Mouse (Mus musculus) left cerebral cortex, postnatal 10 days (tissue): ENCODE measurements around the gene Sh2d1b2. TPM values are rescaled to one million over a fixed set of nuclear protein-coding genes. Genes with fewer than 3 reads are reported as not detected.

Source experiments
- DNase-seq, 2 experiments: peaks; one replicate each; pipeline ENCODE4 v3.0.0; 2021 to 2022; ENCODE audit warnings: low spot score in 2 of 2, mixed read lengths in 1 of 2; ENCODE audit errors: extremely low spot score in 1 of 2
- intact Hi-C: fragments of 180-260 bp; cut with DNase I; formaldehyde crosslinking; loops from one replicate; pipeline ENCODE4 v1.15.1; 2025
- total RNA-seq, 2 experiments: library from RNA; stranded (reverse); gene quantifications; 2 replicates each; pipeline ENCODE4 v1.2.3; 2021

Gene Sh2d1b2
- total RNA-seq, 2 experiments from 2014 or later, result not detected

GRCm38 (mm10) chr1:170270281-170270680 is 37.7 kb downstream of the Sh2d1b2 start:
- no peak for DNase-seq
- intact Hi-C loops, result no loop called here

- intact Hi-C loops, result no loop called here
These were observed 38.1 kb downstream of the Sh2d1b2 start for GRCm38 (mm10) chr1:170270696-170271095.

GRCm38 (mm10) chr1:170273252-170273651 is 40.7 kb downstream of the Sh2d1b2 start:
- intact Hi-C loops, result no loop called here
- no peak for DNase-seq

More at GRCm38 (mm10) chr1:170270696-170271095, 38.1 kb downstream of the Sh2d1b2 start:
- no peak for DNase-seq

GRCm38 (mm10) chr1:170277016-170277415 is 44.5 kb downstream of the Sh2d1b2 start, which contains the start of gene Sh2d1b1:
Gene Sh2d1b1, plus strand, starts transcription at chr1:170277320.
- DNase-seq, result no peak
- intact Hi-C loops, result no loop called here

GRCm38 (mm10) chr1:170282415-170283129 is 50.0 kb downstream of the Sh2d1b2 start:
- DNase-seq, result no peak
- intact Hi-C loops, result no loop called here

- intact Hi-C loops, result loop anchor here (1.0 to 10.0 kb wide), 2 partner anchors 202 to 321 kb away; no protein-coding TSS in a partner anchor
- DNase-seq, result peak in 1 of 2 experiments; percentile 73
These were observed 59.8 kb downstream of the Sh2d1b2 start for GRCm38 (mm10) chr1:170292239-170292951.

- DNase-seq, result no peak
- intact Hi-C loops, result loop anchor here (10.0 kb wide), 1 partner anchor 202 kb away; no protein-coding TSS in a partner anchor
These were observed 60.7 kb downstream of the Sh2d1b2 start for GRCm38 (mm10) chr1:170293257-170293656.

GRCm38 (mm10) chr1:170294786-170295570 is 62.4 kb downstream of the Sh2d1b2 start:
- no peak for DNase-seq
- intact Hi-C loops, result loop anchor here (10.0 kb wide), 1 partner anchor 200 kb away; no protein-coding TSS in a partner anchor

- intact Hi-C loops, result loop anchor here (10.0 kb wide), 1 partner anchor 195 kb away; no protein-coding TSS in a partner anchor
These were observed 66.9 kb downstream of the Sh2d1b2 start for GRCm38 (mm10) chr1:170299496-170299895.

GRCm38 (mm10) chr1:170301686-170302085 is 69.1 kb downstream of the Sh2d1b2 start:
- DNase-seq, result no peak
- intact Hi-C loops, result no loop called here

More at GRCm38 (mm10) chr1:170299496-170299895, 66.9 kb downstream of the Sh2d1b2 start:
- DNase-seq, result no peak

GRCm38 (mm10) chr1:170302456-170302855 is 69.9 kb downstream of the Sh2d1b2 start:
- intact Hi-C loops, result no loop called here
- DNase-seq, result no peak

- intact Hi-C loops, result no loop called here
These were observed 70.6 kb downstream of the Sh2d1b2 start for GRCm38 (mm10) chr1:170303103-170303502.

More at GRCm38 (mm10) chr1:170303103-170303502, 70.6 kb downstream of the Sh2d1b2 start:
- no peak for DNase-seq

Other genes with a start within 250 kb of the Sh2d1b2 start
- gene Ddr2, start 122.0 kb upstream of the Sh2d1b2 start, total RNA-seq, result 1 to 10 TPM; 5.9 to 7.7 TPM
- 10 to 100 TPM; 62.5 to 66.7 TPM for gene Uap1, start 57.8 kb upstream of the Sh2d1b2 start, total RNA-seq
- gene Uhmk1, start 17.4 kb upstream of the Sh2d1b2 start, total RNA-seq, result 100 to 1,000 TPM; 139 to 144 TPM
- not detected for gene Sh2d1b1, start 44.6 kb downstream of the Sh2d1b2 start, total RNA-seq
- 1 to 10 TPM; 2.1 to 2.3 TPM for gene Gm7694, start 73.6 kb downstream of the Sh2d1b2 start, total RNA-seq
- gene Spata46, start 76.1 kb downstream of the Sh2d1b2 start, total RNA-seq, result not detected